Mouse (Mus musculus): Measurements from ENCODE around the gene Adam19. TPM values are rescaled to one million over a fixed set of nuclear protein-coding genes. Genes with fewer than 3 reads are reported as not detected.
"Not testable (repeated sequence)": the region's sequence is repeated elsewhere in the genome, so short reads cannot be mapped to it uniquely, and the experiment has no call there.

Adam19 gene
- polyA plus RNA-seq, 1 experiment from 2014 or later, result 15.6 TPM

DNA sequence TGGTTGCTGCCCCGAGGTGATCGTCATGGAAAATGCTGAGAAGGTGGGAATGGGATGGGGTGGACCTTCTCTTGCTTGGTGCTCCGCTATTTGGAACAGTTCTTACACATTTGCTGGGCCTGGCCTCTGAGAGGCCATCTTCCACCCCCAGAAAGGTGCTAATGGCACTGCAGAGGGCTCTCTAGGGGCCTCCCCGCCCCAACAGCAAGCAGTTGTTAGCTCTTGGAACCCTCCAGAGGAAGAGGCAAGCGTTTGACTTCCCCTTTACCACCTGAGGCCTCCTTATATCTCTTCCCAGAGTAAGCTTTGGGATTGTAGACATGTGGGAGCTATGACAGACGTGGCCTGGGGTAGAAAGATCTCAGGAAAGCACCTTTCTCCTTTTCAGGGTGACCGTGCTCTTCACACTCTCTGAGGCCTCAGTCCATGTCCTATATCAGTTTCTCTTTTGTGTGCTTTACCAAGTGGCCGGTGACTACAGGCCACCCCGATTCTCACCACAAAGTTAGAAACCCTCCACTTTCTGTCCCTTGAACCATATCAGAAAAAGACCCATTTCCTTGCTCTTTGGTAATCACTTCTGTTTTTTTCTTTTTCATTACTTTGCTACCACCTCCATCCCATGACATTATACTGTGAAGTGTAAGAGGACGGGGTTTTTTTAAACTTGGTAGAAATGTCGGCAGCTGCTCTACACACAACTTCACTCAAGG lies 89.5 kb downstream of the Adam19 start:
- H3K9me3 ChIP-seq, result no peaks in the 10 kb centered on the region
- H3K4me1 ChIP-seq (replicated peaks), result no peaks in the 10 kb centered on the region
- WGBS, result 90% methylated on average over 11 of the region's 11 CpGs
- H3K27me3 ChIP-seq, result no peaks in the 10 kb centered on the region
- H3K4me3 ChIP-seq (replicated peaks), result no peak overlapping the region
- no peak overlapping the region for H3K27ac ChIP-seq
- H3K4me2 ChIP-seq, result no peak overlapping the region
- H3K36me3 ChIP-seq, result peaks cover 52% of the 10 kb centered on the region
- H3K9ac ChIP-seq (replicated peaks), result no peak overlapping the region
- no peak for ATAC-seq (ENCODE audit: insufficient number of reproducible peaks, insufficient read depth, low FRiP score, low TSS enrichment, low read depth)

DNA sequence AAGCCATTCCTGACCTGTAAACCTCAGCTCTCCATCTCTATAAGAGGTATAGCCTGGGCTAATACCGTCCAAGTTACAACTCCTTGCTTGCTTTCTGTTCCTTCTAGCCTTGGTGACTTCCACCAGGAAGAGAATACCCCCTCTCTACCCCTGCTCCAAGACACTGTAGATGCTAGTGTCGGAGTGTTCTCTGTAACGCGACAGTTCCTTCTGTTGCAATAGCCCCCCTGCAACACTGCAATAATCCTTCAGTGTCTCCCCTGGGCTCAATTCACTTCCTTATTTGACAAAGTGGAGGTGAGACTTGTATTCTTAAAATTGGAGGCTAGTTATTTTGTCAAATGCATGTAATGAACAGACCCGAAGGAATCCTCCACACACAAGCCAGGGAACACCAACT lies 90.8 kb downstream of the Adam19 start:
- H3K4me3 ChIP-seq (replicated peaks), result no peak overlapping the region
- H3K9ac ChIP-seq (replicated peaks), result no peak overlapping the region
- peaks cover 39% of the 10 kb centered on the region for H3K36me3 ChIP-seq
- WGBS, result 93% methylated on average over 5 of the region's 5 CpGs
- no peaks in the 10 kb centered on the region for H3K9me3 ChIP-seq
- H3K4me1 ChIP-seq (replicated peaks), result no peaks in the 10 kb centered on the region
- ATAC-seq (ENCODE audit: insufficient number of reproducible peaks, insufficient read depth, low FRiP score, low TSS enrichment, low read depth), result no peak
- no peak overlapping the region for H3K27ac ChIP-seq
- H3K27me3 ChIP-seq, result no peaks in the 10 kb centered on the region
- no peak overlapping the region for H3K4me2 ChIP-seq

DNA sequence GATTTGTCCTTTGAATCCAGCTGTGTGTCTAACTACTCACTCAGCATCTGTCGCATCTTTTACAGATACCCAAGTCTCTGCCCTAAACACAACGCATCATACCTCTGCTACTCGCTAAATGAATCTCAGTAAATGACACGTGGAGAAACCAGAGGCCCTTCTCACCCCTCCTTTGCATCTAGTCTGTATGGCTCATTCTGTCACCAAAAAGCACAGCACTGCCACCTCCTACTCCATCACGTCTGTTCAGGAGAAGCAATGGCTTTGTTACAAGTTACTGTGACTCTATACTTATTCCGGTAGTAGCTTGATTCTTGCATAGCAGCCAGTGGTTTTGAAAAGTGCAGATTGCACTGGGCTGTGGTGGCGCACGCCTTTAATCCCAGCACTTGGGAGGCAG lies 101.2 kb downstream of the Adam19 start:
- Histone ChIP-seq H3K9ac (replicated peaks) (no peak overlapping the region), H3K4me3 (replicated peaks) (no peak overlapping the region), H3K9me3 (no peaks in the 10 kb centered on the region), H3K27ac (no peak overlapping the region), H3K4me1 (replicated peaks) (no peaks in the 10 kb centered on the region), H3K27me3 (no peaks in the 10 kb centered on the region), H3K4me2 (no peak overlapping the region), H3K36me3 (no peaks in the 10 kb centered on the region)
- ATAC-seq (ENCODE audit: insufficient number of reproducible peaks, insufficient read depth, low FRiP score, low TSS enrichment, low read depth), result no peak
- WGBS, result 86% methylated on average over 8 of the region's 8 CpGs

DNA sequence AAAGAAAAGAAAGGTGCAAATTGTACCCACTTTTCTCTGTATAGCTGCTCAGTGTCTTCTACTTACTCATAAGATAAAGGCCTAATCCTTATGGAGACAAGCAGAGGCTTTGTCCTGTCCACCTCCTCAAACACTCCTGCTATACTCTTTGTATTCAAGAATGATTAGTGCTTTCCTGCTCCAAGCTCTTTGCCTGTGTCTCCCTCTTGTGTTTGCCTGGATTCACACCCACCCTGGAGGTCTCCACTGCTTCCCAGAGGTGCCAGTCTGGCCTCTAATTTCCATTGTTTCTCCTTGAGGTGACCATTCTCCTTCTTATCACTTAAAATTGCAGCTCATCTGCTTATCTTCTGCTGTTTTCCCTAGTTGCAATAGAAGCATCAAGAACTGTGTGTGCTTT lies 101.7 kb downstream of the Adam19 start:
- Histone ChIP-seq H3K4me2 (no peak overlapping the region), H3K27me3 (no peaks in the 10 kb centered on the region), H3K9me3 (no peaks in the 10 kb centered on the region), H3K4me1 (replicated peaks) (no peaks in the 10 kb centered on the region), H3K36me3 (no peaks in the 10 kb centered on the region), H3K27ac (no peak overlapping the region), H3K4me3 (replicated peaks) (no peak overlapping the region), H3K9ac (replicated peaks) (no peak overlapping the region)
- no peak for ATAC-seq (ENCODE audit: insufficient number of reproducible peaks, insufficient read depth, low FRiP score, low TSS enrichment, low read depth)

DNA sequence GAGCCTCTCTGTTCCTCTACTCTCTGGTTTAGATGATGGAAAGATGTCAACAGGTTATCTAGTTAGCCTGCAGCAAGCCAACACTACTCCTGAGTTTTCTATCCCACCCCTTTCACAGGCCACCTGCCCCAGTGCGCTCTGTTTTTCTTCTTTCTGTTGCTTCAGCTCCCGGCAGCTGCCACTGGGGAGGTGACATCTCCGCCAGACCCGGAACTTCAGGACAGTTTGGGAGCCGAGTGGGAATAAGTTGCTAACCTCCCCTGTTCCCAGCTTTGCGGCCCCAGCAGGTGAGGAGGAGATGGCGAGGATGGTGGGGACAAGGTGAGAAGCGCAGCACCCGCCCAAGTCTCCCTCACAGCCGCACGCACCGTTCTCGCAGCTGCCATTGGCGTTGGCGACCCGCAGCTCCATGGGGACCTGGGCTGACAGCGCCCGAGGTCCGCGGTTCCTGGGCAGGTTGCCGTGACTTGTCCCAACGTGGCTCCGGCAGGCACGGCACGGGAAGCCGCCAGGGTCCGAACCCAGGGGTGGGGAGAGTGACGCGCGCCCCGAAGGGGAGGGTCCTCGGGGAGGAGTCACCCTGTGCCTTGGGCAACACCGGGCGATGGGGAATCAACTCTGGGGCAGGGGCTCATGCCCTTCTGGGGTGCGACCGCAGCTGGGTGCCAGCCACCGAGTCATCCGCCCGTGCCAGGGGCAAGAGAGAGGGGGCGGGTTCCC lies 110.2 kb downstream of the Adam19 start, which contains the start of gene Nipal4:
Nipal4 (minus strand) TSS at position 643 of the 720 bp plus-strand sequence.
- peak within 1 kb of the TSS; percentile 97 for H3K4me2 ChIP-seq
- no peak for ATAC-seq (ENCODE audit: insufficient number of reproducible peaks, insufficient read depth, low FRiP score, low TSS enrichment, low read depth)
- peak within 1 kb of the TSS; percentile 63 for H3K9ac ChIP-seq (replicated peaks)
- no peaks in the 10 kb centered on the region for H3K36me3 ChIP-seq
- H3K27me3 ChIP-seq, result peaks cover 40% of the 10 kb centered on the region
- H3K9me3 ChIP-seq, result no peaks in the 10 kb centered on the region
- H3K4me3 ChIP-seq (replicated peaks), result peak within 1 kb of the TSS; percentile 54
- no peak within 1 kb of the TSS for H3K27ac ChIP-seq
- peaks cover 16% of the 10 kb centered on the region for H3K4me1 ChIP-seq (replicated peaks)
- WGBS, result under 1% methylated on average over 40 of the region's 40 CpGs

DNA sequence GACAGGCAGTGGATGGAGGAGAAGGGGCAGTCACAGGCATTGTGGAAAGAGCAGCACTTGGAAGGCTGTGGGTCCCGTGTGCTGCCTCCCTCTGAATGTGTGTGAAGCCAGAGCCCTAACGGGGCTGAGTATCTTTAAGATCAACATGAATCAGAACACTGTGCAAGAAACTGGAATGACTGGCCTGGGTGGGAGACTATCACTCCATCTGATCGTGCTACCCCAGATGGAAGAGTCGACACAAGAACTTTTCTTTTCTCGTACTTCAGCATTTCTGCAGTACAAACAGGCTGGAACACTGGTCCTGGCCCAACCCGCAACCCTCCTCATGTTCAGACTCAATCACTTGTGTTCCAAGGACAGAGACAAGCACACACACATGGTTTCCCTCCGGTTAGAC lies 112.7 kb downstream of the Adam19 start:
- H3K4me2 ChIP-seq, result no peak overlapping the region
- no peak overlapping the region for H3K4me3 ChIP-seq (replicated peaks)
- H3K27me3 ChIP-seq, result peaks cover 40% of the 10 kb centered on the region
- ATAC-seq (ENCODE audit: insufficient number of reproducible peaks, insufficient read depth, low FRiP score, low TSS enrichment, low read depth), result no peak
- H3K4me1 ChIP-seq (replicated peaks), result peaks cover 16% of the 10 kb centered on the region
- no peak overlapping the region for H3K9ac ChIP-seq (replicated peaks)
- H3K27ac ChIP-seq, result no peak overlapping the region
- H3K36me3 ChIP-seq, result no peaks in the 10 kb centered on the region
- no peaks in the 10 kb centered on the region for H3K9me3 ChIP-seq
- 90% methylated on average over 7 of the region's 7 CpGs for WGBS

DNA sequence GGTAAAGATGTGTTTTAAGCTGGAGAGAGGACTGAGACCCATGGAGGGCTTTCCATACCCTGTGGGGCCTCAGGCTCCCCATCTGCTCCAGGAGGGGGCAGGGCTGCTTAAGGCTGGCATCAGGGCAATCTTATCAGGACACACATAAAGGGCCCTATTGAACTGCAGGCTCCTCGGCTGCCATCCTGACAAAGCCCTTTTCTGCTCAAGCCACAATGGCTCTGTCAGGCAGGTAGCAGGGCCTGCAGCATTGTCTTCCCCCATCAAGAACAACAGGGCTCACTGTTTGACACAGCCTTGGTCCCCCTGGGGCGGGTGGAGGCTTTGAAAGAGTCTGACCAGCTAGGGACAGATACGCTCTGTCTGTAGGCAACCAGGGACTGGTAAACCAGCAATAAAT lies 114.1 kb downstream of the Adam19 start:
- H3K9ac ChIP-seq (replicated peaks), result no peak overlapping the region
- no peak overlapping the region for H3K4me3 ChIP-seq (replicated peaks)
- no peaks in the 10 kb centered on the region for H3K9me3 ChIP-seq
- 0 out of 2 replicates have a peak overlapping the region, but pooled peaks have one; percentile 31 for H3K27ac ChIP-seq
- H3K4me1 ChIP-seq (replicated peaks), result peaks cover 16% of the 10 kb centered on the region
- H3K36me3 ChIP-seq, result no peaks in the 10 kb centered on the region
- H3K27me3 ChIP-seq, result peaks cover 32% of the 10 kb centered on the region
- H3K4me2 ChIP-seq, result no peak overlapping the region
- 56% methylated on average over 3 of the region's 3 CpGs for WGBS
- ATAC-seq (ENCODE audit: insufficient number of reproducible peaks, insufficient read depth, low FRiP score, low TSS enrichment, low read depth), result no peak

DNA sequence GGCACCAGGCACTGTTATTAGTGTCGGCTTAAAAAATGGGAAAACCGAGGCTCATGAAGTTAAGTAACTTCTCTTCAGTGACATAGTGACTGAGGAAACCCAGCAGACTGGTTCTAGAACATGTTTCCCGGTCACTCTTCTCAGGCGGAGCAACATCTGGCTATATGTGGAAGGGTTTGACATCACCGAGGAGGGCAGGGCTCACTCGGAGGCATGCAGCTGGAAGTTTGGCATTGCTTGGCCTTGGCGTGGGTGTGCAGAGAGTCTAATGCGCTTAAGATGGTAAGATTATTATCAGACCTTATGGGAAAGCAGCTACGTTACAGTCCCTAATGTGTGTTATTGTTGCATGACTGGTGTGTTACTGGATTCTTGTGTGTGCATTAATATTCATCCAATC lies 116.3 kb downstream of the Adam19 start:
- Histone ChIP-seq H3K4me3 (replicated peaks) (no peak overlapping the region), H3K4me1 (replicated peaks) (peaks cover 10% of the 10 kb centered on the region), H3K9ac (replicated peaks) (no peak overlapping the region), H3K4me2 (no peak overlapping the region), H3K36me3 (no peaks in the 10 kb centered on the region), H3K9me3 (no peaks in the 10 kb centered on the region), H3K27ac (no peak overlapping the region), H3K27me3 (peaks cover 12% of the 10 kb centered on the region; the same call in 1 of the 2 replicates)
- ATAC-seq (ENCODE audit: insufficient number of reproducible peaks, insufficient read depth, low FRiP score, low TSS enrichment, low read depth), result no peak
- 92% methylated on average over 9 of the region's 9 CpGs for WGBS

DNA sequence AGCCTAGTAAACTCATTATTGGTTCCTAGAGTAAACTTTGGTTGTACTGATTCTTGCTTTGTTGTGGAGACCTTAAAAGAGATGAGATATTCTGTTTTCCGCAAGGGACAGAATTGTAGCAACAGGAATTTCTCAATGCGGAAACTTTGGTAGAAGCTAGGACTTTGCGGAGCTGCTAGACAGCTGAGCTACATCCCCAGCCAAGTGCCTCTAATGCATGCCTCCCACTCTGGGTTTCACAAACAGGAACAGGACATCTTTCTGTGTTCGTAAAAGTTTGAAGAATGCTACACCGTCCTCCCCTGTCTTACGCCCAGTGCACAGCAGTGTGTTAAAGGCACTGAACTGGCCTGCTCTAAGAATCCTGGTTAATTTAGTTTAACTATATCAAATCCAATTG lies 120.4 kb downstream of the Adam19 start:
- Histone ChIP-seq H3K4me3 (replicated peaks) (no peak overlapping the region), H3K4me2 (no peak overlapping the region), H3K27ac (no peak overlapping the region), H3K27me3 (no peaks in the 10 kb centered on the region), H3K4me1 (replicated peaks) (no peaks in the 10 kb centered on the region), H3K36me3 (no peaks in the 10 kb centered on the region), H3K9me3 (no peaks in the 10 kb centered on the region), H3K9ac (replicated peaks) (no peak overlapping the region)
- WGBS, result 90% methylated on average over 6 of the region's 6 CpGs
- ATAC-seq (ENCODE audit: insufficient number of reproducible peaks, insufficient read depth, low FRiP score, low TSS enrichment, low read depth), result no peak

DNA sequence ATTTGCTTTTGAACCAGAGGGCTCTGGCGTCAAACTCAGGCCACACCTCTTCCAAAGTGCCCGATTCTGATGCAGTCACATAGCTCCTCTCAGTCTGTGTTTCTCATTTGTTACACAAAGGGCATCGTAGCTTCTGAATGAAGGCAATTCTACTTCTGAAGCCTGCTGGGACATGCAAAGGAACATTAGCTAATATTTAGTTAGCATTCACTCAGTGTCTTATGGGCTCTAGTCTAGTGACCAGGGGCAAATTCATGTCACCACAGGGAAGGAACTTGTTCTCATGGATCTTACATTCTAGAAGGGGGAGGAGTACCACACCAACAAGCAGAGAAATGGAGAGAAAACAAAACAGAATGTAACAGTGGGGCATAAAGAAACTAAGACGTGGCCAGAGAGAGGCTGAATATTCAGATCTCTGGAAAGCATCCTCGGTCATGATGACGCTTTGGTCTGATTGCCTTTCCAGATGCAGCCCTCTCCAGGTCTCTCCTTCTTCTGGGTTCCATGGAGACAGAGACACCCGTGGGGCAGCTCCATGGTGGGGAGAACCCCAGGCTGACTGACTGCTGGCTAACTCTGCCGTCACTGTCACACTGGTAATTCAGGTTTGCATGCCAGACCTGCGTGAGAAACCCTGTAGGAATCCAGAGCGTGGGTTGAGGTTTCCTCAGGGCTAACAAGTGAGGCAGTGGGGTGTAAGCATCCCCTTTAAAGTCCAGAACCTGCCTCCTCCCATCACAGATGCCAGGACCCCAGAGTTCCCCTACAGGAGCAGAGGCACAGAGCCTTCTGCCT lies 121.7 kb downstream of the Adam19 start:
- Histone ChIP-seq H3K36me3 (no peaks in the 10 kb centered on the region), H3K4me1 (replicated peaks) (no peaks in the 10 kb centered on the region), H3K4me2 (no peak overlapping the region), H3K9me3 (no peaks in the 10 kb centered on the region), H3K9ac (replicated peaks) (no peak overlapping the region), H3K27ac (no peak overlapping the region), H3K4me3 (replicated peaks) (no peak overlapping the region), H3K27me3 (no peaks in the 10 kb centered on the region)
- ATAC-seq (ENCODE audit: insufficient number of reproducible peaks, insufficient read depth, low FRiP score, low TSS enrichment, low read depth), result no peak
- WGBS, result 67% methylated on average over 10 of the region's 10 CpGs

DNA sequence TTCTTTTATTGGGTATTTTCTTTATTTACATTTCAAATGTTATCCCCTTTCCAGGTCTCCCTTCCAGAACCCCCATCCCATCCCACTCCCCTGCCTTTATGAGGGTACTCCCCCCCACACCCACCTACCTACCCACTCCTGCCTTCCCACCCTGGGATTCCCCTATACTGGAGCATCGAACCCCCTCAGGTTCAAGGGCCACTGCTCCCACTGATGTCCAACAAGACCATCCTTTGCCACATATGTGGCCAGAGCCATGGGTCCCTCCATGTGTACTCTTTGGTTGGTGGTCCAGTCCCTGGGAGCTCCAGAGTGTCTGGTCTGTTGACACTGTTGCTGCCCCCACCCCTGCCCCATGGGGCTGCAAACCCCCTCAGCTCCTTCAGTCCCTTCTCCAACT lies 126.2 kb downstream of the Adam19 start:
- not testable (repeated sequence) for H3K36me3 ChIP-seq; ATAC-seq (ENCODE audit: insufficient number of reproducible peaks, insufficient read depth, low FRiP score, low TSS enrichment, low read depth); H3K27me3 ChIP-seq; H3K9me3 ChIP-seq; H3K27ac ChIP-seq; H3K4me2 ChIP-seq; H3K9ac ChIP-seq (replicated peaks); H3K4me1 ChIP-seq (replicated peaks); H3K4me3 ChIP-seq (replicated peaks)
- WGBS, result 89% methylated on average over 1 of the region's 1 CpGs

Measured in limb, embryonic 12.5 days (tissue).